Mouse (Mus musculus) left cerebral cortex, adult 2 months (tissue): Measurements from ENCODE around the gene Tecr. TPM values are rescaled to one million over a fixed set of nuclear protein-coding genes. Genes with fewer than 3 reads are reported as not detected.
"Not testable (repeated sequence)": the region's sequence is repeated elsewhere in the genome, so short reads cannot be mapped to it uniquely, and the experiment has no call there.

Experiments used
- DNase-seq, 2 experiments: peaks; one replicate each; pipeline ENCODE4 v3.0.0; 2021 to 2022; ENCODE audit warnings: low spot score in 2 of 2, mixed read lengths in 1 of 2; ENCODE audit errors: extremely low spot score in 1 of 2
- H3K27ac ChIP-seq: fragments of 200-600 bp; 2 replicates; pipeline ENCODE4 v1.8.1; 2022
- H3K4me3 ChIP-seq: fragments of 200-600 bp; 2 replicates; pipeline ENCODE4 v1.8.1; 2022
- CTCF ChIP-seq: fragments of 200-600 bp; IDR thresholded peaks from 2 replicates; pipeline ENCODE4 v1.8.1; 2022; ENCODE audit warnings: antibody characterized with exemption, mild to moderate bottlenecking, moderate library complexity
- intact Hi-C: fragments of 180-260 bp; cut with DNase I; formaldehyde crosslinking; loops from one replicate; pipeline ENCODE4 v1.15.1; 2025
- total RNA-seq, 2 experiments: library from RNA; stranded (reverse); gene quantifications; 2 replicates each; pipeline ENCODE4 v1.2.3; 2021

The Tecr gene
- total RNA-seq, 2 experiments from 2014 or later = 572 to 605 TPM

DNA sequence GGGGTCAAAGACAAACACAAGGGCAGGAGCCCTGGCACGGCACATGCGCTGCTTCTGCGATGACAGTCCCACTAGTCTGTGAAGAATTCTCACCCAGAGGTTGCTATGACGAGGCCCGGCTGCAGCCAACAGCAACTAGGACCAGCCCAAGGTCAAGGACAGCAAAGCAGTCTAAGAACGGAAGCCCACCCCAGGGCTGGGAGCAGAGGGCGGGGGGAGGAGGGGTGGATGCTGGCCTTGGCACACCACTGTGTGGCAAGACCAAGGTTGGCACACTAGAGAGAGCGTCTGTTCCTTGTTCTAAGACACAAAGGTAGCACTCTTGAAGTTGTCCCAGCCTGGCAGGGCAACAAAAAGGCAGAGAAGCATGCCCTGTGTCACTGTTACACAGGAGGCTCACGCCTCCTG, 30.4 kb downstream of the Tecr start:
- no peak for TF ChIP-seq CTCF
- peak overlapping the region; percentile 32; the same call in 1 of the 2 replicates for H3K27ac ChIP-seq
- intact Hi-C loops = no loop called here
- no peak overlapping the region for H3K4me3 ChIP-seq
- peak; percentile 11 to 12 for DNase-seq

DNA sequence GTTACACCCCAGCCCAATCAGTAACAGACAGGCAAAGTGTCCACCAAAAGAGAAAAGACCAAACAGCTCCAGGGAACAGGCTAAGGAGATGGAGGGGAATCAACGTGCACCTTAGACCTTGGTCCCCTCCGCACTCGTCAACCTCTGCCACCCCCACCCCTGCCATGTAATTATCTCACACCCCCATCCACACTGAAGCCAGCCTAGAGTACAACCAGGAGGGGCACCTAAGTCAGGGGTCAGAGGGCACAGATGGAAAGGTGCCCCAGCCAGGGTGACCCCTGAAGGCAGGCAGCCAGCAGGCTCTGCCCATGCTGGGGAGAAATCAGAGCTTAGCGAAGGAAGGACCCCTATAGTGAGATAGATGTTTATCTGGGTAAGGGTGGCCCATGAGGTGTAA, 30.9 kb downstream of the Tecr start:
- peak overlapping the region; percentile 32; the same call in 1 of the 2 replicates for H3K27ac ChIP-seq
- no peak for TF ChIP-seq CTCF

DNA sequence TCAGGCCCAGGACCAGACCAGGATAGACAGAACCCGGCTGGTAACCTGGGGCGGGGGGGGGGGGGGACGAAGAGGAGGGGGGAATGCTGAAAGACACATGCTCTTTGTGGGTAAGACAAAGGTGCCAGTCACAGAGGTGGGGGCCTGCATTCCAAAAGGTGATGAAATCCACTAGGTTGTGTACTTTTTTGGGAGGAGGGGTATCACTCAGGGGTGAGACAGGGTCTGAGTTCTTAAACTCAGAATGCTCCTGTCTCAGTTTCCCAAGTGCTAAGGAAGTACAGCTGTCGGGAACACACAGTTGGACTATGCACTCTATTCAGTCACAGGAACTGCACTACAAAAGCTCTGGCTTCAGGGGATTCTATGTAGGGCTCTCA, 31.3 kb downstream of the Tecr start:
- intact Hi-C loops = no loop called here
- TF ChIP-seq CTCF = no peak
- peak in 1 of 2 experiments; percentile 5 for DNase-seq
- Histone ChIP-seq H3K4me3 (no peak overlapping the region), H3K27ac (peak overlapping the region; percentile 32; the same call in 1 of the 2 replicates)

More for the DNA sequence above, 30.9 kb downstream of the Tecr start:
- intact Hi-C loops = no loop called here
- no peak for DNase-seq
- H3K4me3 ChIP-seq = no peak overlapping the region

DNA sequence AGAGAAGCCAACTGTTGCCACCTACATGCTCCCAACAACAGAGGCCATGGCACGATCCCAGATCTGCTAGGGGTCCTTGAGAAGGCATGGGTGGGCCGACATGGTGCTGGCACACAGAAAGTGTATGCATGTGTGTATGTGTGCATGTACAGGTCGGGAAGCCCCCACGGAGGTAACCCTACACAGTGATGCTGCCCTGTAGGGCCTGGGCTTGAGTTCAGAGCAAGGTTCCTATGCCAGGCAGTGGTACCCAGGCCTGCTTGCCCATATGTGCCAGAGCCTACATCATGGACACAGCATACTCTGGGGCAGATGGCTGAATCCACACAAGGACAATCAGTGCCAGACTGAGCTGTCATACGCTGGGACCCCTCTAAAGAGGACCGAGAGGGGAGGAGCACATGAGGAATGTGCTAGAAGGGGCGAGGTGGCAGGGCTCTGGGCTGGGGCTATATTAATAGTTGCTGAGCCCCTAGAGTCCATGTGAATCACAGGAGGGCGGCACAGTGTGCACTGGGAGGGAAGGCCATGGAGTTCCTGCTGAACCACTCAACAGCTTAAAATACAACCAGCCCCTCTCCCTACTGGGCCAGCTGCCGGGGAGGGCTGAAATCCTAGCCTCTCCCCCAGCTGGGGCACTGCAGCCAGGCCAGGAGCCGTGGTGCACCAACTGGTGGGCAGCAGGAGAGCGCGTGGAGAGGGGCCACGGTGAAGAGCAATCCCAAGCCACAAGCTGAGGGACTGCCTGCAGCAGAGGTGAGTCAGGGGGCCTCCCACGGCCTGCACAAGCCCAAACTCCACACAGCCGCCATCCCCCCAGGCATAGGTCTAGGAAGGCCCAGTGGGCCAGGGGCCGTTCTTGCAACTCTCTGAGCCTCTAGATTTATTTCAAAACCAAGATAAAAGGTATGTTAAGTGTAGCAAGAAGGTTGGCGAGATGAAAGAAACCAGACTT, 31.9 kb downstream of the Tecr start:
- intact Hi-C loops = no loop called here
- H3K27ac ChIP-seq = peak overlapping the region; percentile 50

DNA sequence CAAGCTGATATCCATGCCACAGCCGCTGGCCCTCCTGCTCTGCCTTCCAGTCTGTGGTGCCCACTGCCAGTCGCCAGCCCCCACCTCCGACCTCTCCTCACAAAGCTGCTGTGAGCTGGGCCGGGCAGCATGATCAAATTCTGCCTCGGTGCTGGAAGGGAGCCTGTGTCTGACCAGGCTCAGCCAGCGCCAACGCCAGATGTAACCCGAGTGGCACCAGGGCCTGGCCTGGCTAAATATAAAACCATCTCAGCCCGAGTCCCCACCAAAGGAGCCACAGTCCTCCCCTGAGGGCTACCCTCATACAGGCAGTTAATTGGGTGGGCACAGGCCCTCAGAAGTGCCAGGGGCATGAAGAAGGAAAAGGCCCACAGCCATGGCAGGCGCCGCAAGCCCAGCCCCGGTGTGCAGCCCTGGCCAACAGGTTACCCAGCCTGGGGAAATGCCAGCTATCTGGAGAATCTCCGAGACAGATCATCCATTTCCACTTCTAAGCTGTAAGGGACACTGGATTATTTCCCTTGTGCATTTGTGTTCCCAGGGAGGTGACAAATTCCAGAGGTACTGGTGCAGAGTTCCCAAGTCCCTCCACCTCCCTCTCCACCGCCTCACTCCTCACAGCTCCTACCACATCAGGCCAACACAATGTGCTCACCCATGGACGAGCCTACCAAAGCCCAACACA, 33.0 kb downstream of the Tecr start:
- no peak for TF ChIP-seq CTCF
- H3K27ac ChIP-seq = peak overlapping the region; percentile 20; the same call in 1 of the 2 replicates
- DNase-seq = peak; percentile 10 to 12
- H3K4me3 ChIP-seq = no peak overlapping the region
- intact Hi-C loops = no loop called here

More for the DNA sequence above, 31.9 kb downstream of the Tecr start:
- DNase-seq = peak in 1 of 2 experiments; percentile 10
- no peak overlapping the region for H3K4me3 ChIP-seq
- no peak for TF ChIP-seq CTCF

DNA sequence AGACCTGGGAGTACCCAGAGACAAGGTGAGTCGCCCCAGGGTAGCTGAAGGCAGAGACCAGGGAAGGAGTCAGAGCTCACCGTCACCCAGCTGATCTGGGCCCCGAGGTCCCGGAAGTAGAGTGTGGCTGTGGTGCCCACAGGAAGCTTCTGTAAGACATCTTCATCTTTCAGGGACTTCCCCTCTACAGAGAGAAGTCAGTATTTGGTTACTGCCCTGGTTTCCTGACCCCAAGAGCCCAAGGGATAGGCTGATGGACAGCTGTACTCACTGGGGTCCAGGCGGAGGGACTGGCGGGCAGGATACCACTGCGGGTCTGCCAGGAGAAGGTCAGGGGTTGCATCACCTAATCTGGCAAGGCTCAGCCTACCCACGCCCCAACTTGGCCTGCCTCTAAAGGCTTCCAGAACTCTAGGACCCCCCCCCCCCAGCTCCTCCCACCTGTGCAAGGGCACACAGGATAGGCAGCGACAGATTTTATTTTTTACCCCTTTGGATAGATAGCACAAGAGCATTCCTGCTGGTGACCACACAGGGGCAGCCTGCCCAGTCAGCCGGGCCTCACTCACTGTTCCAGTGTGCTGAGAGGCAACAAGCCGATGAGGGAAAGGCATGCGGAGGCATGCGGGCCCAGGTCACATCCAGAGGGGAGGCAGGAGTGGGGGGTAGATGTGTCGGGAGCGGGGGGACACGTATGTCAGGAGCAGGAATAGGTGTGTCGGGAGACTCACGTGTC, 34.5 kb downstream of the Tecr start:
- DNase-seq = peak in 1 of 2 experiments; percentile 35
- peak overlapping the region; percentile 20 for H3K27ac ChIP-seq
- TF ChIP-seq CTCF = peak; percentile 23
- no peak overlapping the region for H3K4me3 ChIP-seq
- intact Hi-C loops = no loop called here

DNA sequence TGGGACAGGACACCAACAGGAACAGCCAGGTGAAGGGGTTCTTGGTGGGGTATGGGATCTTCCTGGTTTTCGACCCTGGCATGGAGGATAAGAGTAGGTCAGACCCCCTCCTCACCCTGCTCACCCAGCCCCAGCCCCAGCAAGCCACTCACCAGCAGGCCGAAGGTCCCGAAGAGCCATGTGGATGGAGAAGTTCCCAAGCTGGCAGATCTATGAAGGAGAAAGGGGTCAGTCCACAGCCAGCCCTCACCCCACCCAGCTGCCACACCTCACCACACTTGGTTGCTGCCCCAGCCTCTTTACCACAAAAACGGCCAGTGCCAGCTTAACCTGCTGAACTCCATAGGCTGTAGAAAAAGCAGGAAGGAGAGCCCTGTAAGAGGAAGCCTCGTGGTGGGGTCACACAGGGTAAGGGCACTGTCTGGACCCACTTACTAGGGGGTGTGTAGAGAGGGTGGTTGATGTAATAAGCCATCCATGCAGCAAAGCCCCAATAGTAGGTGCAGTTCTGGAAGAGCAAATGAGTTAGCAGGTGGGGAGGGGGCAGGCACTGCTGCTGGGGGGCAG, 35.4 kb downstream of the Tecr start:
- intact Hi-C loops = no loop called here
- H3K4me3 ChIP-seq = no peak overlapping the region
- no peak for DNase-seq
- TF ChIP-seq CTCF = no peak
- no peak overlapping the region for H3K27ac ChIP-seq

DNA sequence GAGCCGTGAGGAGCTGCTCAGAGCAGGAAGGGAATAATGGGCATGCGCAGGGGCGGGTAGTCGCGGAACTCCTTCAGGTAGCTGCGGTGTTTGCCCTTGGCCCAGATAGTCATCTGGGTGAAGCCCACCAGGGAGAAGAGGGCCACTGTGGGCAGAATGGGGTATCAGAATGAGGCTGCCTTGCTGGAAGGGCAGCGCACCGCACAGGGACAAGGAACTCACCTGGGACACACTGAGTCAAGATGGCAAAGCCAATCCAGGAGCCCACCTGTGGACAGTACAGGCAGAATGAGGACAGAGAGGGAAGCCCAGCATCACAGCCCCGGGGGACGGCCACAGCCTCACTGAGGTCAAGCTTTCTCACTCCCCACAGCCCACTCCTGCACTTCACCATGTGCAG, 36.0 kb downstream of the Tecr start:
- no peak for TF ChIP-seq CTCF
- intact Hi-C loops = no loop called here
- no peak for DNase-seq

DNA sequence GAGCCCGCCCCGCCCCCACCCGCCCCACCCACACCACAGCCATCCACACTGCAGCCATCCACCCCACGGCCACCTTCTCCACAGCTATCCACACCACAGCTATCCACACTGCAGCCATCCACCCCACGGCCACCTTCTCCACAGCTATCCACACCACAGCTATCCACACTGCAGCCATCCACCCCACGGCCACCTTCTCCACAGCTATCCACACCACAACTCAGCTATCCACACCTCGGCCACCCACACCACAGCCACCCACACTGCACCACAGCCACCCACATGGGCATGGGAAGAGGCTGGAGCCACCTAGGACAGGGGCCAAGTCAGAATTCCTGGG, 36.8 kb downstream of the Tecr start:
- DNase-seq = peak in 1 of 2 experiments; percentile 17
- H3K27ac ChIP-seq, H3K4me3 ChIP-seq, intact Hi-C loops: not testable (repeated sequence)

More for the DNA sequence above, 36.0 kb downstream of the Tecr start:
- Histone ChIP-seq H3K27ac (no peak overlapping the region), H3K4me3 (no peak overlapping the region)

DNA sequence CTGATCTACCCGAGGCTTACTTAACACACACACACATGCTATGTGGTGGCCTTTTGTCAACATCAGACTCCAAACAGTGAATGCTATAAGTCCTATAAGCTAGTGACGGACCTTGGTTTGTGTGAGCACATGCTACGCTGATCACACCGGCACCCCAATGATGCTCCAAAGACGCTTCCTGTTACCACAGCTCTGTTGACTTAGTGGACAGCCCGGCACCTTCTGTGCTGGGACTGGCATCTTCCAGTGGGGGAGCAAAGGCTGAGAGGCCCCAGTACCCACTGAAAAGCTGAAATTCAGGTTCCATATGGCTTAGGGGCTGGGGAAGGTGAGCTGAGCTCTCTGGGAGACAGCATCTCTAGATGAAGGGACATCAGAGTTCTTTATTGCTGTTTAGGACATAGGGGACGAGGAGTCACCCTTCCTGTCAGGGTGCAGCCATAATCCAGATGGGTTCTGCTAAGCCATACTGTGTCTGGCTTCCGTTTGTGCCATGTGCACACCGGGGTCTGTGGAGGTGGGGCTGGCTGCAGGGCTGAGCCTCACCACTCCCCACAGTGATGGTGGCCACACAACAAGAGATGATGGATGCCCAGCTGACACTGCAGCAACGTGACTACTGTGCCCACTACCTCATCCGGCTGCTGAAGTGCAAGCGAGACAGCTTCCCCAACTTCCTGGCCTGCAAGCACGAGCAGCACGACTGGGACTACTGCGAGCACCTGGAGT, 37.3 kb downstream of the Tecr start:
- no peak overlapping the region; the same call in 1 of the 2 replicates for H3K27ac ChIP-seq
- intact Hi-C loops = no loop called here
- no peak for TF ChIP-seq CTCF
- no peak overlapping the region for H3K4me3 ChIP-seq
- peak; percentile 9 to 13 for DNase-seq

DNA sequence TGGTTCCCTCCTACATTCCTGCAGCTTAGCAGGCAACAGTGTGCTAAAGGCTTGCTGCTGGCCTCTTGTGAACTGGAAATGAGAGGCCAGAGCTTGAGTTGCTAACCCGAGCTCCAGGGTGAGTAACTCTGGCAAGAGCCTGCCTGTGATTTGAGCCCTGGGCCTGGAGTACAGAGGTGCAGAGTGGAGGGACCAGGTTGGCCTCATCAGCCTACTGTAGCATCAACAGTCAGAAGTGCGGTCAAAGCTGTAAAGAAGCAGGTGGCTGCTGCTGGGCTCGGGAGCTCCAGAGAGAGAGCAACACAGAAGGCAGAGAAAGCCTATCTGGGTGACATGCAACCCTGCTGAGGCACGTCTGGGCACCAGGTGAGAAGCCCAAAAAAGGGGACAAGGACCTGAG, 38.6 kb downstream of the Tecr start:
- intact Hi-C loops = loop anchor here (5.0 kb wide), 1 partner anchor 53 kb away; no protein-coding TSS in a partner anchor
- peak in 1 of 2 experiments; percentile 11 for DNase-seq
- Histone ChIP-seq H3K27ac (no peak overlapping the region), H3K4me3 (no peak overlapping the region)
- no peak for TF ChIP-seq CTCF
